Mouse (Mus musculus) MEL (cell line): Measurements from ENCODE around the gene Ptpn1.

Experiments
- NRF1 ChIP-seq: IDR thresholded peaks from 2 replicates; pipeline ENCODE4 v1.6.1; 2014; ENCODE audit warnings: low read depth, mild to moderate bottlenecking, inconsistent platforms, low read length, improper control_type of control experiment, moderate library complexity; ENCODE audit not compliant: poor library complexity, insufficient read depth, severe bottlenecking
- POLR2A ChIP-seq, 2 experiments: IDR thresholded peaks; 2 replicates each; pipeline ENCODE4 v1.6.1; 2011 to 2012; ENCODE audit warnings: low read length in 2 of 2, mild to moderate bottlenecking in 2 of 2, control low read depth in 1 of 2, improper control_type of control experiment in 1 of 2, low read depth in 1 of 2, moderate library complexity in 1 of 2; ENCODE audit not compliant: control insufficient read depth in 1 of 2, insufficient read depth in 1 of 2, poor library complexity in 1 of 2
- TCF12 ChIP-seq: IDR thresholded peaks from 2 replicates; pipeline ENCODE4 v1.6.1; 2014; ENCODE audit warnings: low read depth, mild to moderate bottlenecking, inconsistent platforms, low read length, improper control_type of control experiment, moderate library complexity

GRCm38 (mm10) chr2:167942926-167943633 lies 11.2 kb downstream of the Ptpn1 start:
- no peak for TF ChIP-seq POLR2A (IDR thresholded peaks at IDR 0.05; ENCODE audit: control insufficient read depth in 1 of 2, insufficient read depth in 1 of 2, low read depth in 1 of 2, low read length in 2 of 2, poor library complexity in 1 of 2)
- TF ChIP-seq TCF12: no peak
- TF ChIP-seq NRF1: no peak
